Mouse (Mus musculus) G1E (cell line): ENCODE measurements around the gene Prkcz.

Experiments
- CTCF ChIP-seq: IDR thresholded peaks from 2 replicates; pipeline ENCODE4 v1.5.1; 2012; ENCODE audit warnings: low read depth, low read length, inconsistent platforms, mixed read lengths
- POLR2AphosphoS5 ChIP-seq: IDR thresholded peaks from 2 replicates; pipeline ENCODE4 v1.6.1; 2012; ENCODE audit warnings: low read depth, low read length, inconsistent platforms; ENCODE audit not compliant: insufficient replicate concordance

DNA sequence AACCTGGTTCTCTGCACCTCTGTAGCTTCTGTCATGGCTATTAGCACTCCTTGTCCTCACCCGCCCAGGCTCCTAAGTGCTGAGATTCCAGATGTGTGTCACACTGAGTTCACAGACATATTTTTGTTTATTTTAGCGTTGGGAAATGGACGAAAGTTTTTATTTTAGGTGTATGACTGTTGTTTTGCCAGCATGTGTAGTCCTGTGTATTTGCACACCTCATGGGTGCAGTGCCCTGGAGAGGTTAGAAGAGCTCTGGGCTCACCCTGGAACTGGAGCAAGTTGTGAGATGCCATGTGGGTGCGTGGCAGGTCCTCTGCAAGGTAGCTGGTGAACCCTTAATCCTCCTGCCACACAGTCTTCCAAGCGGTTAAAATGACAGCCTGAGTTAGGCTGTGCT is 1.3 kb upstream of the Prkcz start:
- TF ChIP-seq CTCF = no peak
- TF ChIP-seq POLR2AphosphoS5 = no peak
